Mouse (Mus musculus) midbrain, embryonic 12.5 days (tissue): ENCODE data around the gene Rarres2. TPM values are rescaled to one million over a fixed set of nuclear protein-coding genes. Genes with fewer than 3 reads are reported as not detected.
A peak's percentile ranks its signal among the peaks of the same experiment; 100 is the strongest.

Experiments used
- ATAC-seq: fragments of 200-750 bp; cut with Nextera tagmentation; 2 replicates; pipeline ENCODE4 v1.8.0; 2017; ENCODE audit warnings: low read depth, moderate TSS enrichment, moderate library complexity; ENCODE audit not compliant: low FRiP score
- H3K27ac ChIP-seq: fragments of 300-500 bp; sonication (generic); replicated peaks from 2 replicates; pipeline ENCODE4 v1.5.1; 2016; ENCODE audit warnings: mild to moderate bottlenecking
- H3K27me3 ChIP-seq: fragments of 300-500 bp; sonication (generic); 2 replicates; pipeline ENCODE4 v1.6.1; 2016; ENCODE audit warnings: mild to moderate bottlenecking
- H3K36me3 ChIP-seq: fragments of 300-500 bp; sonication (generic); 2 replicates; pipeline ENCODE4 v1.6.1; 2016
- H3K4me1 ChIP-seq: fragments of 300-500 bp; sonication (generic); 2 replicates; pipeline ENCODE4 v1.6.1; 2016
- H3K4me2 ChIP-seq: fragments of 300-500 bp; sonication (generic); replicated peaks from 2 replicates; pipeline ENCODE4 v1.6.1; 2016; ENCODE audit warnings: mild to moderate bottlenecking, moderate library complexity
- H3K4me3 ChIP-seq: fragments of 300-500 bp; sonication (generic); 2 replicates; pipeline ENCODE4 v1.5.1; 2016; ENCODE audit warnings: mild to moderate bottlenecking
- H3K9ac ChIP-seq: fragments of 300-500 bp; sonication (generic); replicated peaks from 2 replicates; pipeline ENCODE4 v1.6.1; 2016; ENCODE audit warnings: mild to moderate bottlenecking, moderate library complexity
- H3K9me3 ChIP-seq: fragments of 300-500 bp; sonication (generic); 2 replicates; pipeline ENCODE4 v1.6.1; 2016; ENCODE audit warnings: mild to moderate bottlenecking
- WGBS: fragments of 180-500 bp; shearing (Covaris S2); methylation state at CpG from one replicate; pipeline ENCODE4 v1.1.7; 2016; 5-methylcytosine and 5-hydroxymethylcytosine counted together
- polyA plus RNA-seq: library from polyadenylated mRNA; unstranded; fragments of >200 nt; fragmentation: Nextera tagmentation; extraction: Ambion mirVana; gene quantifications from 2 replicates; pipeline ENCODE4 v1.2.1, GENCODE M21; 2016

Gene Rarres2
- polyA plus RNA-seq, result 1.7 and 3.1 TPM in 2 replicates

DNA sequence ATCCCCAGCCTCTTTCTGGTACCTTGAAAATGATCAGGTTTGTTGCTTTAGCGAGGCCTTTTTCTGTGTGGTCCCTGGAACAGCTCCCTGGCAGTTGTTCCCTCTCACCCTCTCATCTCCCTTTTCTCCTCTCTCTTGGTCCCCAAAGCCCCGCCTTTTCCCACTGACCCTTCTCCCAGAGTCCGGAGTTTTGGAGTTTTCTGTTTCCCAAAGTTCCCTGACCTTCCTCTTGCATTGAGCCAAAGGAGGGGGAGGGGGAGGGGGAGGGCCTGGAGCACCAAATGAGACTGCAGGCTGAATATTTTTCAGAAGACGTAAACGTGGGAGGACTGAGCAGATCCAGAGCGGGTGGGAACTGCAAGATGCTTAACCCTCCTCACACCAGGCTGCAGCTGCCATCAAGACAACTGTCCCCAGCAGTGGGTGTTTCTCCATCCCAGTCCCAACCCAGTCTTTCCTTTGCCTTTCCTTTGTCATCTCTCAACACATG, at the start of gene Rarres2:
Gene Rarres2, minus strand, starts transcription at position 218 of the 490 bp plus-strand sequence.
- H3K4me2 ChIP-seq, result no peak within 1 kb of the TSS
- H3K36me3 ChIP-seq, result peaks cover 18% of the 10 kb centered on the region
- 42% methylated on average over 6 of the region's 6 CpGs for WGBS
- no peak within 1 kb of the TSS for H3K27ac ChIP-seq
- no peaks in the 10 kb centered on the region for H3K27me3 ChIP-seq
- H3K4me3 ChIP-seq, result no peak within 1 kb of the TSS
- no peaks in the 10 kb centered on the region for H3K9me3 ChIP-seq
- no peak within 1 kb of the TSS for H3K9ac ChIP-seq
- H3K4me1 ChIP-seq, result no peaks in the 10 kb centered on the region
- ATAC-seq, result no peak

DNA sequence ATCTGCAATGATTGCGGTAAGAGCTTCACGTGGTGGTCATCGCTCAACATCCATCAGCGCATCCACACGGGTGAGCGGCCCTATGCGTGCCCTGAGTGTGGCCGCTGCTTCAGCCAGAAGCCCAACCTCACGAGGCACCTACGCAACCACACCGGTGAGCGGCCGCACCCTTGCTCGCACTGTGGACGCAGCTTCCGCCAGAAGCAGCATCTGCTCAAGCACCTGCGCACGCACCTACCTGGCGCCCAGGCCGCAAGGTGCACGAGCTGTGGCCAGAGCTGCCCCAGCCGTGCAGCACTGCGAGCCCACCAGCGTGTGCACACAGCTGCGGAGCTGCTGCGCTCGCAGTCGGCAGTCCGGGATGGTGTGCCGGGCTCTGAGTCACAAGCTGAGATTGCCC, 47.4 kb upstream of the Rarres2 start:
- 95% methylated on average over 30 of the region's 30 CpGs for WGBS
- Histone ChIP-seq H3K27me3 (peaks cover 1% of the 10 kb centered on the region; the same call in 1 of the 2 replicates), H3K9ac (no peak overlapping the region), H3K4me3 (no peak overlapping the region), H3K27ac (no peak overlapping the region), H3K36me3 (peaks cover 42% of the 10 kb centered on the region), H3K9me3 (no peaks in the 10 kb centered on the region), H3K4me2 (no peak overlapping the region), H3K4me1 (no peaks in the 10 kb centered on the region)
- no peak for ATAC-seq

DNA sequence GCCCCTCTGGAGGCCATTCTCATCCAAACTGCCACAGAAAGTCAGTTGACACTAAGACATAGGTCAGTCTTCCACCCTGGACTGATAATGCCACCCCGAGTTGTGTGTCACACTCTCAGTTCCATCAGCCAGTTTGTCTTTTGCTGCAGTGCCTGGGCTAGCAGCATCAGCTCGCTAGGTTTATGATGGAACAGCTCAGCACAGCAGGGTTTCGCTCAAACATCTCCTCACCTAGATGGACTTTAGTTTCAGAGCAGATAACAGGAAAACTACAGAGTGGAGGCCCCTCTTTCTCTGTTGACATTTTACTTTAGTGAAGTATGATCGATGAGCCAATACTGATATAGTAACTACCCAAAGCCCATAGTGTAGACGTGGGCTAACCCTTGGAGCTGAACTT, 42.2 kb upstream of the Rarres2 start:
- Histone ChIP-seq H3K9me3 (no peaks in the 10 kb centered on the region), H3K36me3 (peaks cover 50% of the 10 kb centered on the region), H3K27me3 (no peaks in the 10 kb centered on the region), H3K4me3 (no peak overlapping the region), H3K27ac (no peak overlapping the region), H3K9ac (no peak overlapping the region), H3K4me1 (no peaks in the 10 kb centered on the region), H3K4me2 (no peak overlapping the region)
- ATAC-seq, result no peak
- WGBS, result 90% methylated on average over 5 of the region's 5 CpGs

DNA sequence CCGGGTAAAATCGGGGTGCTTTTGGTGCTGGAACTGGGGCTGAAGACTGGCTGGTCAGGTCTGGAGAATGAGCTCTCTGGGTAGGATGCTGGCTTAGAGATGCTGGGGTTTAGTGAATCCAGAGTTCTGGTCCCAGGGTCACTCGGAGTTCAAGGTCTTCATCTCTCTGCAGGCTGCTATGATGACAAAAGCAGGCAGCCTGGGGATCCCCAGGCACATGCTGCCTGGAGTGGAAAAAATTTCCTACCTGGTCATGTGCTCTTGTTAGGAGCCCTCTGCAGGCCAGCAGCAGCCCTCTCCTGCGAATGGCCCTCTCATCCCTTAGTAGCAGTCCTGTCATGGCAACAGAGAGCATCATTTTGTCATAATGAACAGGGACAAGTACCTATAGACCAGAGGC, 40.9 kb upstream of the Rarres2 start:
- Histone ChIP-seq H3K27me3 (no peaks in the 10 kb centered on the region), H3K27ac (no peak overlapping the region), H3K36me3 (peaks cover 42% of the 10 kb centered on the region), H3K4me3 (no peak overlapping the region), H3K4me2 (no peak overlapping the region), H3K4me1 (no peaks in the 10 kb centered on the region), H3K9ac (no peak overlapping the region), H3K9me3 (no peaks in the 10 kb centered on the region)
- WGBS, result 85% methylated on average over 4 of the region's 4 CpGs
- ATAC-seq, result no peak

DNA sequence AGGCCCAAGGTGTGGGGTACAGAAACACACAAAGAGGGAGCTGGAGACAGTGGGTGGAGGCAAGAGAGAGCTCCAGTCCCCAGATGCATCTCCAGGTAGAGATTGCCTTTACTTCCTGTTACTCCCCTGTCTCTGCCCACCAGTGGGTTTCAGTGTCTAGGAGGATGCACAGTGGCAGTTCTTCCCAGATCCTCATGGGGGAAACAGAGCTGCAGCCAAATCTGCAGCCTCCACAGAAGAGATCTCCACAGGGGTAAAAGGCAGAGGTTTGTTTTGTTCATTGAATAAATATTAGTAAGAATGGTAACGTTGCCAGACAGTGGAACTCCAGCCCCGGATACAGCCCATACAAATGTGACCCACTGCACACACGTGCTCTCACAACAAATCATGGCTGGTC, 38.1 kb upstream of the Rarres2 start:
- Histone ChIP-seq H3K36me3 (peaks cover 30% of the 10 kb centered on the region), H3K27ac (no peak overlapping the region), H3K4me3 (no peak overlapping the region), H3K27me3 (no peaks in the 10 kb centered on the region), H3K4me1 (no peaks in the 10 kb centered on the region), H3K9me3 (no peaks in the 10 kb centered on the region), H3K4me2 (no peak overlapping the region), H3K9ac (no peak overlapping the region)
- 87% methylated on average over 3 of the region's 3 CpGs for WGBS
- ATAC-seq, result no peak

DNA sequence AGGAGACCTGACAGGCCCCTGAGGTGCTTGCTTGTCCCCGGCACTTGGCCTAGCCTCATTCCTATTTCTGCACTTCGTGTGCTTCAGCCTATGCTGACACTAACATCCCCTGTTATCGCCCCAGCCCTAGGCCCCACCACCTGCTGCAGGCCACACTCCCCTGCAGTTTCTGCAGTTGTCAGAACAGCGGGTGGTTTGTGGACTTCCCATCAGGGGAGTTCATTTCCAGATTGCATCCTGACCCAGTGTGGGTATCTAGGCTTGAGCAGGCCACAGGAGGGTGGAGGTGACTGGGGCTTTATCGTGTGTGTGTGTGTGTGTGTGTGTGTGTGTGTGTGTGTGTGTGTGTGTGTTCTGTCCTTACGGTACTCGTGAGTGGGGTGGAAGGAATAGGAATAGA, 36.9 kb upstream of the Rarres2 start:
- Histone ChIP-seq H3K4me1 (no peaks in the 10 kb centered on the region), H3K27me3 (no peaks in the 10 kb centered on the region), H3K27ac (no peak overlapping the region), H3K9me3 (no peaks in the 10 kb centered on the region), H3K36me3 (peaks cover 24% of the 10 kb centered on the region), H3K4me3 (no peak overlapping the region), H3K9ac (no peak overlapping the region), H3K4me2 (no peak overlapping the region)
- ATAC-seq, result no peak
- WGBS, result 52% methylated on average over 7 of the region's 7 CpGs

DNA sequence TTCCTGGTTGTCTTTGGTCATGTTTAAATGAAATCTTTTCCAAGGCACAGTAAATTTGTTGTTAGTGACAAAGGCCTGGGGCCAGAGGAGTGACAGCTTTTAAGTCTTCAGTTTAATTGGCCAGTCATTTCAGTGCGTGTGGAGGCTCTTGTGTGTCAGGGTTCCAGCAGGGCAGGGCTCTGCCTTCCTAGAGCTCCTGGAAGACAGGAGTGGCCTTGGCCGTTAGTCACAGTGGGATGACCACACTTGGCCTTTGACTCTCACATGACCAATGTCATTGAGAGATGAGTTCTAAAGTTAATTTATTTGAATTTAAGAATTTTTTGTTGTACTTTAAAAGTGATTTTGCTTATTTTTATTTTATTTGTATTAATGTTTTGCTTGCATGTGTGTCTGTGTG, 35.5 kb upstream of the Rarres2 start:
- no peaks in the 10 kb centered on the region for H3K9me3 ChIP-seq
- H3K36me3 ChIP-seq, result peaks cover 10% of the 10 kb centered on the region
- no peak overlapping the region for H3K4me3 ChIP-seq
- WGBS, result 75% methylated on average over 2 of the region's 2 CpGs
- no peak overlapping the region for H3K4me2 ChIP-seq
- H3K4me1 ChIP-seq, result no peaks in the 10 kb centered on the region
- H3K27ac ChIP-seq, result no peak overlapping the region
- no peaks in the 10 kb centered on the region for H3K27me3 ChIP-seq
- no peak overlapping the region for H3K9ac ChIP-seq
- no peak for ATAC-seq

DNA sequence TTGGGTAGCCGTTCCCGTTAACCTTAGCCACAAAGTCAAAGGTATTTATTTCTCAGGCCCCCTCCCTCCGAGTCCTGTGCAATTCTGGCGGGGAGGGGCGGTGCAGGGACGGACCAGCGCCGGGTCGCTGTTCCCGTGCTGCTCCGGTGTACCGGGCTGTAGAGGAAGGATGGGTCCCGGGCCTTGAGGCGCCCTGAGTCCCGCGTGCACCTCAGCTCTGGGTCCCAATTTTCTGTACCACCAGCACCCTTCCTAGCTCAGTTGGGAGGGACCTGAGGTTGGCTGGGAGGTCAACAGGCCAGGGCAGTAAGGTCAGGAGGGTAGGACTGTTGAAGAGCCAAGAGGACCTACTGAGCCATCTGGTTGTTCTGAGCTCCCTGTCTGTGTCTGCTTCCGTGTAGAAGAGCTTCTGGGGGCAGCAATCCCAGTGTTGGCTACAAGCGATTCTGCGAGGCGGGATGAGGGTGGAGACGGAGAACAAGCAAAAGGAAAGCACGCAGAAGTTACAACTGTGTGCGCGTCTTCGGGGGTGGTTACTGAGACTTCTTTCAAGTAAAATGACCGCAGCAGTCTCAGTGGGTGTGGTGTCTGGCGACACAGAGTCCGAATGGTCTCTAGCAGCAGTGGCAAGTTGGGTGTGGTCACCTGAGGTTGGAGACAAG, 29.6 kb upstream of the Rarres2 start:
- 2% methylated on average over 28 of the region's 28 CpGs for WGBS
- Histone ChIP-seq H3K4me2 (peak overlapping the region; percentile 73), H3K27ac (peak overlapping the region; percentile 89), H3K4me1 (peaks cover 14% of the 10 kb centered on the region), H3K4me3 (peak overlapping the region; percentile 71), H3K9me3 (peaks cover 6% of the 10 kb centered on the region), H3K9ac (peak overlapping the region; percentile 84), H3K27me3 (no peaks in the 10 kb centered on the region), H3K36me3 (peaks cover 31% of the 10 kb centered on the region)
- ATAC-seq, result peak; percentile 83

DNA sequence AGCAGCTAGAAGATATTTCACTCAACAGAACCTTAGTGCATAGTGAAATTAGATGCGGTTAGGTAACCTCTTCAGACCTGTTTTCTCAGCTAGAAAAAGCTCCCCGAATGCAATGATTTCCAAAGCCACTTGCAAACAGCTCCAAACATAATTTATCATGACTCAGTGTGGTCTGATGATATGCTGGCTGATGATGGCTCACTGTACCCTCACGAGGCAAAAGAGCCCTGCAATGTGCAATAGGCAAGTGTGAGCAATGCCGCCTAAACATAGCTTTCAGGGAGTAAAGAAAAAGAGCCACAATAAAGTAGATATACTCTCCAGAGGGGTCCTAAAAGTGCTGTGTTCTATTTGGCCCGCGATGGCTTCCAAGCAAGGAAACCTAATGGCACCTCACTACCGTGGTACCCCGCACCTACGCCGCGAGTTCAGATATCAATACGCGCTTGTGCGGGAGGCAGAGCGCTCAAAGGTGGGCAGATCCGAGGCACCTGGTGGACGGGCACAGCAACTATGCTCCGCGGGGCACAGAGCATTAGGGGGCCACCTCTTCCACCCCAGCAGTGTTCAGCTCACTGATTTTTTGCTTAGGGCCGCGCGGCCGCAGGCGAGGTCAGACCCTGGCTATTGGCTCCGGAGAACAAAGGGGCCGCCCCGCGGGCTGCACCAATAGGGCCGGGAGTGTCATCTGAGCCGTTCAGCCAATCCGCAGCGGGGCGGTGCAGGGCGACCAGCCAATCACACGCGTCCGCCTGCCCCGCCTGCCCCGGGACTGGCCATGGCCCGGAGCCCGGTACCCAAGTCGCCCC, 28.9 kb upstream of the Rarres2 start, which contains the start of gene Zfp775:
Gene Zfp775, plus strand, starts transcription at position 793 of the 809 bp plus-strand sequence.
- H3K4me3 ChIP-seq, result peak within 1 kb of the TSS; percentile 71
- H3K4me2 ChIP-seq, result peak within 1 kb of the TSS; percentile 73
- 5% methylated on average over 42 of the region's 42 CpGs for WGBS
- peaks cover 38% of the 10 kb centered on the region for H3K36me3 ChIP-seq
- peak within 1 kb of the TSS; percentile 84 for H3K9ac ChIP-seq
- H3K27me3 ChIP-seq, result no peaks in the 10 kb centered on the region
- peaks cover 12% of the 10 kb centered on the region for H3K9me3 ChIP-seq
- peak; percentile 100 for ATAC-seq
- peak within 1 kb of the TSS; percentile 89 for H3K27ac ChIP-seq
- H3K4me1 ChIP-seq, result peaks cover 14% of the 10 kb centered on the region

DNA sequence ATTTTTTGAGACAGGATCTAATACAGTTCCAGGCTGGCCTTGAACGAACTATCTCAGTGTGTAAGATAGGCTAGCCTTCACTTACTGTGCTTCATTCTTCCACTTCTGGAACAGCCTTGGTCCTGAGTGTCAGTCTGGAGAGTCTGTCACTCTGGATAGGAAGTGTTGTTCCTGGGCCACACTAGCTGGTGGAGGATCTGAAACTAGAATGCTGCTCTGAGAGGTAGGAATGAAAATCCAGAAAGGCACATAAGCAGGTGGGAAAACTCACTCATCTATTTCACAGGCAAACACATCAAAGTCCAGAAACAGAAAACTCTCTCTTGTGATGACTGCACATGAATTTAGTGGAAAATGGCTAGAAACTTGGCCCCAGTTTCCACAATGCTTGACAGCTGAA, 28.0 kb upstream of the Rarres2 start:
- peaks cover 14% of the 10 kb centered on the region for H3K4me1 ChIP-seq
- no peak overlapping the region; the same call in 1 of the 2 replicates for H3K27ac ChIP-seq
- H3K9ac ChIP-seq, result 0 out of 2 replicates have a peak overlapping the region, but pooled peaks have one; percentile 84
- no peak for ATAC-seq
- H3K27me3 ChIP-seq, result no peaks in the 10 kb centered on the region
- no peak overlapping the region for H3K4me2 ChIP-seq
- H3K9me3 ChIP-seq, result peaks cover 16% of the 10 kb centered on the region
- H3K36me3 ChIP-seq, result peaks cover 47% of the 10 kb centered on the region
- no peak overlapping the region for H3K4me3 ChIP-seq
- WGBS, result 92% methylated on average over 1 of the region's 1 CpGs

DNA sequence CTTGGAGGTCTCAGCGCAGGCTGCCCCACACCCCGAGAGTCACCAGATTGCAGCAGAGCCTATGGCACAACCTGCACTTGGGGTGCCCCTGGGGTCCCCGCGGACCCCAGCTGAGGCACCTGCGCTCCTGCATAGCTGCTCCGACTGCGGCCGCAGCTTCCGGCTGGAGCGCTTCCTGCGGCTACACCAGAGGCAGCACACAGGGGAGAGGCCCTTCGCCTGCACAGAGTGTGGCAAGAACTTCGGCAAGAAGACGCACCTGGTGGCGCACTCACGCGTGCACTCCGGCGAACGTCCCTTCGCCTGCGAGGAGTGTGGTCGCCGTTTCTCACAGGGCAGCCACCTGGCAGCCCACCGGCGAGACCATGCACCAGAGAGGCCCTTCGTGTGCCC, 24.6 kb upstream of the Rarres2 start:
- Histone ChIP-seq H3K9me3 (peaks cover 16% of the 10 kb centered on the region), H3K4me2 (no peak overlapping the region), H3K27ac (no peak overlapping the region), H3K9ac (no peak overlapping the region), H3K27me3 (no peaks in the 10 kb centered on the region), H3K4me1 (peaks cover 24% of the 10 kb centered on the region), H3K4me3 (no peak overlapping the region), H3K36me3 (peaks cover 48% of the 10 kb centered on the region)
- no peak for ATAC-seq
- 96% methylated on average over 27 of the region's 27 CpGs for WGBS

DNA sequence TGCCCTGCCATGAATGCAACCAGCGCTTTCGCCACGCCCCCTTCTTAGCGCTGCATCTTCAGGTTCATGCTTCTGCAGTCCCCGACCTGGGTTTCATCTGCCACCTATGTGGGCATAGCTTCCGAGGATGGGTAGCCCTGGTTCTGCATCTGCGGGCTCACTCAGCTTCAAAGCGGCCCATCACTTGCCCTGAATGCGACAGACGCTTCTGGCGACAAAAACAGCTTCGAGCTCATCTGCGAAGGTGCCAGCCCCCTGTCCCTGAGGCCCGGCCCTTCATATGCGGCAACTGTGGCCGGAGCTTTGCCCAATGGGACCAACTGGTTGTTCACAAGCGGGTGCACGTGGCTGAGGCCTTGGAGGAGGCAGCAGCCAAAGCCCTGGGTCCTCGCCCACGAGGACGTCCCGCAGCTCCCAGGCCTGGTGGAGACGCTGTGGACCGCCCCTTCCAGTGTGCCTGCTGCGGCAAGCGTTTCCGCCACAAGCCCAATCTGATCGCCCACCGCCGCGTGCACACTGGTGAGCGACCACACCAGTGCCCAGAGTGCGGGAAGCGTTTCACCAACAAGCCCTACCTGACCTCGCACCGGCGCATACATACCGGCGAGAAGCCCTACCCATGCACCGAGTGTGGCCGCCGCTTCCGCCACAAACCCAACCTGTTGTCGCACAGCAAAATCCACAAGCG, 24.1 kb upstream of the Rarres2 start:
- H3K27ac ChIP-seq, result no peak overlapping the region
- ATAC-seq, result no peak
- H3K27me3 ChIP-seq, result no peaks in the 10 kb centered on the region
- H3K4me2 ChIP-seq, result no peak overlapping the region
- peaks cover 48% of the 10 kb centered on the region for H3K36me3 ChIP-seq
- peaks cover 24% of the 10 kb centered on the region for H3K4me1 ChIP-seq
- WGBS, result 96% methylated on average over 45 of the region's 45 CpGs
- H3K9me3 ChIP-seq, result peaks cover 16% of the 10 kb centered on the region
- no peak overlapping the region for H3K4me3 ChIP-seq
- no peak overlapping the region for H3K9ac ChIP-seq
